Mouse (Mus musculus) E14TG2a.4 (cell line): ENCODE results near the gene Lrrk1.

Experiments
- CTCF ChIP-seq: conservative IDR thresholded peaks from 2 replicates; pipeline ENCODE4 v1.5.1; 2014; ENCODE audit warnings: low read length
- POU5F1 ChIP-seq: IDR thresholded peaks from 2 replicates; pipeline ENCODE4 v1.6.1; 2014; ENCODE audit warnings: low read length, borderline replicate concordance

- TF ChIP-seq CTCF (no peak), POU5F1 (no peak)
Measured at GRCm38 (mm10) chr7:66201657-66202056, 186.5 kb downstream of the Lrrk1 start.
